Mouse (Mus musculus) hindbrain, embryonic 14.5 days (tissue): Measurements from ENCODE around the gene Ubr4. TPM values are rescaled to one million over a fixed set of nuclear protein-coding genes. Genes with fewer than 3 reads are reported as not detected.

Experiments
- ATAC-seq: fragments of 200-750 bp; cut with Nextera tagmentation; 2 replicates; pipeline ENCODE4 v1.8.0; 2017; ENCODE audit warnings: moderate number of reproducible peaks, mild to moderate bottlenecking, moderate TSS enrichment, moderate library complexity; ENCODE audit not compliant: low FRiP score
- DNase-seq: peaks from one replicate; pipeline ENCODE4 v3.0.0-alpha.2; 2015; ENCODE audit warnings: low spot score
- H3K27ac ChIP-seq: fragments of 300-500 bp; sonication (generic); 2 replicates; pipeline ENCODE4 v1.5.1; 2014; ENCODE audit warnings: mild to moderate bottlenecking, moderate library complexity
- H3K27me3 ChIP-seq: fragments of 300-500 bp; sonication (generic); 2 replicates; pipeline ENCODE4 v1.6.1; 2014; ENCODE audit warnings: mild to moderate bottlenecking, low read length, mixed read lengths; ENCODE audit not compliant: control insufficient read depth, insufficient read depth
- H3K36me3 ChIP-seq: fragments of 300-500 bp; sonication (generic); replicated peaks from 2 replicates; pipeline ENCODE4 v1.6.1; 2014; ENCODE audit not compliant: control insufficient read depth, insufficient read depth
- H3K4me1 ChIP-seq: fragments of 300-500 bp; sonication (generic); replicated peaks from 2 replicates; pipeline ENCODE4 v1.6.1; 2014; ENCODE audit warnings: antibody characterized with exemption, low read length, mixed read lengths; ENCODE audit not compliant: control insufficient read depth, insufficient read depth
- H3K4me2 ChIP-seq: fragments of 300-500 bp; sonication (generic); replicated peaks from 2 replicates; pipeline ENCODE4 v1.6.1; 2014; ENCODE audit warnings: mild to moderate bottlenecking, moderate library complexity
- H3K4me3 ChIP-seq: fragments of 300-500 bp; sonication (generic); replicated peaks from 2 replicates; pipeline ENCODE4 v1.5.1; 2014; ENCODE audit warnings: mild to moderate bottlenecking, low read length
- H3K9ac ChIP-seq: fragments of 300-500 bp; sonication (generic); 2 replicates; pipeline ENCODE4 v1.6.1; 2014
- H3K9me3 ChIP-seq: fragments of 300-500 bp; sonication (generic); 2 replicates; pipeline ENCODE4 v1.6.1; 2016; ENCODE audit warnings: low read length; ENCODE audit not compliant: control insufficient read depth
- WGBS: fragments of 180-500 bp; shearing (Covaris S2); extraction: QIAGEN DNeasy Blood & Tissue Kit; methylation state at CpG from one replicate; pipeline ENCODE4 v1.1.7; 2014; 5-methylcytosine and 5-hydroxymethylcytosine counted together
- polyA plus RNA-seq: library from polyadenylated mRNA; unstranded; fragments of >200 nt; fragmentation: Nextera tagmentation; extraction: Ambion mirVana; gene quantifications from 2 replicates; pipeline ENCODE4 v1.2.1, GENCODE M21; 2014

Gene Ubr4
- polyA plus RNA-seq, 1 experiment from 2014 or later, result 95.5 TPM

DNA sequence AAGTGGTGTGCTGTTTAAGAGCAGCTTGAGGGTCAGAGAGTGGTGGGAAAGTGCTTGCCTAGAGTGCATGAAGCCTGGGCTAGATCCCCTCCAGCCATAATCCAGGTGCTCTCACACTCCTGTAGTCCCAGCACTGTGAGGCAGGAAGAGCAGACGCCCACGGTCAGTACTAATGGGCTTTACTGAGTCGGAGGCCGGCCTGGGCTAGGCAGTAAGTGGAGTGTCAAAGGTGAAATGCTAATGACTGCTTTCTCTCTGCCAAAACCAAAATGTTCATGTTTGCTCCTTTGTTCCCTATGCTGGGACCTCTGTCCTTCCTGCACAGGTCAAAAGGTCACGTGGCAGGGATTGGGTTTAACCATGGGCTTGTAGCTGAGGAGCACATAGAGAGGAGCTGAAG is 48.1 kb downstream of the Ubr4 start:
- Histone ChIP-seq H3K4me3 (no peak overlapping the region), H3K9me3 (no peaks in the 10 kb centered on the region), H3K4me1 (no peaks in the 10 kb centered on the region), H3K27me3 (no peaks in the 10 kb centered on the region), H3K27ac (no peak overlapping the region), H3K9ac (no peak overlapping the region), H3K4me2 (no peak overlapping the region), H3K36me3 (peaks cover 97% of the 10 kb centered on the region)
- ATAC-seq, result no peak
- no peak for DNase-seq
- 84% methylated on average over 5 of the region's 5 CpGs for WGBS

- WGBS, result 84% methylated on average over 14 of the region's 14 CpGs
- H3K4me2 ChIP-seq, result no peak overlapping the region
- no peak for ATAC-seq
- H3K4me3 ChIP-seq, result no peak overlapping the region
- no peaks in the 10 kb centered on the region for H3K4me1 ChIP-seq
- no peak overlapping the region for H3K27ac ChIP-seq
- DNase-seq, result no peak
- H3K36me3 ChIP-seq, result peaks cover 100% of the 10 kb centered on the region
- no peaks in the 10 kb centered on the region for H3K9me3 ChIP-seq
- H3K27me3 ChIP-seq, result no peaks in the 10 kb centered on the region
- H3K9ac ChIP-seq, result no peak overlapping the region
These were observed 50.8 kb downstream of the Ubr4 start for GRCm38 (mm10) chr4:139403214-139403613.

GRCm38 (mm10) chr4:139411351-139411750 is 58.9 kb downstream of the Ubr4 start:
- ATAC-seq (no peak), DNase-seq (no peak)
- Histone ChIP-seq H3K4me1 (no peaks in the 10 kb centered on the region), H3K36me3 (peaks cover 100% of the 10 kb centered on the region), H3K27ac (no peak overlapping the region), H3K4me2 (no peak overlapping the region), H3K27me3 (no peaks in the 10 kb centered on the region), H3K4me3 (no peak overlapping the region), H3K9ac (no peak overlapping the region), H3K9me3 (no peaks in the 10 kb centered on the region)
- 96% methylated on average over 3 of the region's 3 CpGs for WGBS

DNA sequence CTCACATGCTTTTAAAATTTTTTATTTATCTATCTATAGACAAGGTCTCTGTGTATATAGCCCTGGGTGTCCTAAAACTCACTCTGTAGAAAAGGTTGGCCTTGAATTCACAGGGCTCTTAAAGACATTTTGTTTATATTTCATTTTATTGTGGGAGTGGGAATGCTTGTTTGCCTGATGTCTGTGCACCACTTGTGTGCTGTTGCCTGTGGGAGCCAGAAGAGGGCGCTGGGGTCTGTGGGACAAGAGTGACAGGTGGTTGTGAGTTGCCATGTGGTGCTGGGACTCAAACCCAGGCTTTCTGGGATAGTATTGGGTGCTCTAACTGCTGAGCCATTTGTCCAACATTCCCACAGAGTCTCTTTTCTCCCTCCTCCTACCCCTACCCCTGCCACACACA is 65.5 kb downstream of the Ubr4 start:
- Histone ChIP-seq H3K36me3 (peaks cover 99% of the 10 kb centered on the region), H3K27me3 (no peaks in the 10 kb centered on the region), H3K4me1 (no peaks in the 10 kb centered on the region), H3K9me3 (no peaks in the 10 kb centered on the region), H3K9ac (no peak overlapping the region), H3K4me2 (no peak overlapping the region), H3K27ac (no peak overlapping the region), H3K4me3 (no peak overlapping the region)
- WGBS, result 57% methylated on average over 1 of the region's 1 CpGs
- ATAC-seq (no peak), DNase-seq (no peak)

DNA sequence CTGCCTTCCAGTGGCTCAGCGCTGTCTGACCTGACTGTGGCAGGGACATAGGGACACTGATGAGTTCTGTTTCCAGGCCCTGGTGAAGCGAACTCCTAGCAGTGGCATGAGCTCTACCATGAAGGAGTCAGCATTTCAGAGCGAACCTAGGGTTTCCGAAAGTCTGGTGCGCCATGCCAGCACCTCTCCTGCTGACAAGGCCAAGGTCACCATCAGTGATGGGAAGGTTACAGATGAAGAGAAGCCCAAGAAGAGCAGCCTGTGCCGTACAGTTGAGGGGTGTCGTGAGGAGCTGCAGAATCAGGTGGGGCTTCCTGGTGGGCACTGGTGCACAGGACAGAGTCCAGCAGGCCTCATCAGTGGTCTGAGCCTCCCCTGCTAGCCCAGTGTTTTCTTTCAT is 69.2 kb downstream of the Ubr4 start:
- 96% methylated on average over 7 of the region's 7 CpGs for WGBS
- Histone ChIP-seq H3K4me3 (no peak overlapping the region), H3K9me3 (no peaks in the 10 kb centered on the region), H3K36me3 (peaks cover 99% of the 10 kb centered on the region), H3K9ac (no peak overlapping the region), H3K4me1 (no peaks in the 10 kb centered on the region), H3K27ac (no peak overlapping the region), H3K27me3 (no peaks in the 10 kb centered on the region), H3K4me2 (no peak overlapping the region)
- DNase-seq, result no peak
- ATAC-seq, result no peak

GRCm38 (mm10) chr4:139422409-139422808 is 70.0 kb downstream of the Ubr4 start:
- H3K9ac ChIP-seq, result no peak overlapping the region
- peaks cover 99% of the 10 kb centered on the region for H3K36me3 ChIP-seq
- H3K4me3 ChIP-seq, result no peak overlapping the region
- H3K27me3 ChIP-seq, result no peaks in the 10 kb centered on the region
- H3K4me2 ChIP-seq, result no peak overlapping the region
- ATAC-seq (no peak), DNase-seq (no peak)
- no peak overlapping the region for H3K27ac ChIP-seq
- WGBS, result 93% methylated on average over 2 of the region's 2 CpGs
- no peaks in the 10 kb centered on the region for H3K9me3 ChIP-seq
- H3K4me1 ChIP-seq, result no peaks in the 10 kb centered on the region

DNA sequence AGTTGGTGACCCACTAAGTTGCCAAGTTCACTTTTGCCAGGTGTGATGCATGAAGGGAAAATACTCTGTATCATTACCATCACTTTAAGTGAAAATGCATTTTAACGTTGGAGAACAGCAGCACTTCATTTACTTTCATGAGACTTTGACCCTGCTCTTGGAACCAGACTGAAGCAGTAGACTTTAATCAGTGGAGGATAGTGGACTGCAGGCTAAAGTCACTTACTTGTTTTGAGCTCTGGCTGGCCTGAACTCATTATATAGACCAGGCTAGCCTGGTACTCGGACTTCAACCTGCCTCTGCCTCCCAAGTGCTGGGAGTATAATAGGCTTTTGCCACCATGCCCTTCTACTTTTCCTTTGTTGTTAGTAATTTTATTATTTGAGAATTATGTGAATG is 70.9 kb downstream of the Ubr4 start:
- Histone ChIP-seq H3K27ac (no peak overlapping the region), H3K9me3 (no peaks in the 10 kb centered on the region), H3K4me2 (no peak overlapping the region), H3K4me1 (no peaks in the 10 kb centered on the region), H3K9ac (no peak overlapping the region), H3K27me3 (no peaks in the 10 kb centered on the region), H3K4me3 (no peak overlapping the region), H3K36me3 (peaks cover 99% of the 10 kb centered on the region)
- no peak for ATAC-seq
- 80% methylated on average over 2 of the region's 2 CpGs for WGBS
- DNase-seq, result no peak

- no peaks in the 10 kb centered on the region for H3K9me3 ChIP-seq
- no peak for ATAC-seq
- no peak overlapping the region for H3K9ac ChIP-seq
- H3K4me2 ChIP-seq, result no peak overlapping the region
- no peaks in the 10 kb centered on the region for H3K27me3 ChIP-seq
- 50% methylated on average over 15 of the region's 15 CpGs for WGBS
- no peak overlapping the region for H3K27ac ChIP-seq
- H3K4me3 ChIP-seq, result no peak overlapping the region
- H3K36me3 ChIP-seq, result peaks cover 100% of the 10 kb centered on the region
- no peaks in the 10 kb centered on the region for H3K4me1 ChIP-seq
- peak; percentile 44 for DNase-seq
These were observed 77.8 kb downstream of the Ubr4 start for GRCm38 (mm10) chr4:139430176-139430575.

GRCm38 (mm10) chr4:139430891-139431290 is 78.5 kb downstream of the Ubr4 start:
- no peak overlapping the region for H3K27ac ChIP-seq
- ATAC-seq (no peak), DNase-seq (no peak)
- H3K4me3 ChIP-seq, result no peak overlapping the region
- no peaks in the 10 kb centered on the region for H3K4me1 ChIP-seq
- no peak overlapping the region for H3K9ac ChIP-seq
- 77% methylated on average over 4 of the region's 4 CpGs for WGBS
- H3K4me2 ChIP-seq, result no peak overlapping the region
- peaks cover 100% of the 10 kb centered on the region for H3K36me3 ChIP-seq
- no peaks in the 10 kb centered on the region for H3K9me3 ChIP-seq
- no peaks in the 10 kb centered on the region for H3K27me3 ChIP-seq

DNA sequence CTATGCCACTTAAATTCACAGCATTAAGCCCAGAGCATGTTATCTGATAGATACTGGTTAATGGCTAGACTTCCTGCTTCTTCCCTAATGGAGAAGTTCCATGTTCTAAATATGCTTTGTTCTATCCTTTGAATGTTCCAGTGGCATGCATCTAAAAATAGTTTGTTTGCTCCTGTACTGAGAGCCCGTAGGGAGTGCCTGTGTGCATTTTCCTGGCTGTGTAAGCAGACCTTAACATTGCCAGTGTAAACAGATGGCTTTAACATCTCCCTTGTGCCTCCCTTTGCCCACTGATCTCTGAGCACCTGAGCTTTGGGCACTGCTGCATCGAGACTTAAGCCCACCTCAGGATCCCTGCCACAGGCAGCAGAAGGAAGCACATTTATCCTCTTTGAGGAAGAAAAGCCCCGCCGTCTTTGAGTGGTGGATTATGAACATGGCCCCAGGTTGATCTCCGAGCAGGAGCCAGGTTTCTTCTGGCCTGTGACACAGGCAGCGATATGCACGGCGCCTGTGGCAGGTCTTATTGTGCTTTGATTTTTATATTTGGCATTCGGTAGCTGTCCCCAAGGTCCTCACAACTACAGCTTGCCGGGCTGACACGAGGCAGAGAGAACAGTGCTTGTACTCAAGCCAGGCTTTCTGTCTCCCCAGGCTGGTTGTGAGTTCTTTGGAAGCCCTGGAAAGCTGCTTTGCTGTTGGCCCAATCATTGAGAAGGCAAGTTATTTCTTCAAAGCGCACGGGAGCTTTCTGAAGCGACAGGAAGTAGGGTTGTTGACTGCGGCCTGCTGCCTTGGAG is 80.8 kb downstream of the Ubr4 start:
- 92% methylated on average over 15 of the region's 15 CpGs for WGBS
- DNase-seq, result no peak
- no peaks in the 10 kb centered on the region for H3K9me3 ChIP-seq
- no peak overlapping the region for H3K27ac ChIP-seq
- no peak overlapping the region for H3K9ac ChIP-seq
- no peaks in the 10 kb centered on the region for H3K27me3 ChIP-seq
- no peaks in the 10 kb centered on the region for H3K4me1 ChIP-seq
- peaks cover 100% of the 10 kb centered on the region for H3K36me3 ChIP-seq
- no peak overlapping the region for H3K4me3 ChIP-seq
- no peak for ATAC-seq
- no peak overlapping the region for H3K4me2 ChIP-seq
